Mouse (Mus musculus) bone marrow macrophage, adult 2 months (primary cell): Measurements from ENCODE around the gene Akna.

Source experiments
- CTCF ChIP-seq: IDR thresholded peaks from 2 replicates; pipeline ENCODE4 v1.5.1; 2012; ENCODE audit warnings: low read depth, mild to moderate bottlenecking, low read length, moderate library complexity
- POLR2A ChIP-seq: IDR thresholded peaks from 2 replicates; pipeline ENCODE4 v1.6.1; 2012; ENCODE audit warnings: mild to moderate bottlenecking, low read depth, low read length, borderline replicate concordance

DNA sequence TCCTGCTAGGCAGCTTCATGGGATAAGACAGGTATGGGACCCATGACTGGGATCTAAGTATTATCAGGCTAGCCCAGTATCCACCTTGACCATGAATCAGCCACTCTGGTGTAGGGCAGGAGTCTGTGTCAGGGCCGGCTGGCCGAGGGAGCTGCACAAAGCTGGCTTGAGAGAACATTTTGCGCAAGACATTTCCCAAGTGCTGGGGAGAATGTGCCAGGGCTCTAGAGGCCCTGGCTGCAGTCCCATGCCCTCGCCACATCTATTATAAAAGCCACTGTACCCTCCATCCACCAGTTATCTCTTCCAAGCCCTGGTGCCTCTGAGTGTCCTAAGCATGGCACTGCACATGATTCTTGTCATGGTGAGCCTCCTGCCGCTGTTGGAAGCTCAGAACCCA lies 41.0 kb downstream of the Akna start, which contains the start of gene Orm2:
- no peak for TF ChIP-seq CTCF
- TF ChIP-seq POLR2A, result no peak
